In the genomic region with DNA sequence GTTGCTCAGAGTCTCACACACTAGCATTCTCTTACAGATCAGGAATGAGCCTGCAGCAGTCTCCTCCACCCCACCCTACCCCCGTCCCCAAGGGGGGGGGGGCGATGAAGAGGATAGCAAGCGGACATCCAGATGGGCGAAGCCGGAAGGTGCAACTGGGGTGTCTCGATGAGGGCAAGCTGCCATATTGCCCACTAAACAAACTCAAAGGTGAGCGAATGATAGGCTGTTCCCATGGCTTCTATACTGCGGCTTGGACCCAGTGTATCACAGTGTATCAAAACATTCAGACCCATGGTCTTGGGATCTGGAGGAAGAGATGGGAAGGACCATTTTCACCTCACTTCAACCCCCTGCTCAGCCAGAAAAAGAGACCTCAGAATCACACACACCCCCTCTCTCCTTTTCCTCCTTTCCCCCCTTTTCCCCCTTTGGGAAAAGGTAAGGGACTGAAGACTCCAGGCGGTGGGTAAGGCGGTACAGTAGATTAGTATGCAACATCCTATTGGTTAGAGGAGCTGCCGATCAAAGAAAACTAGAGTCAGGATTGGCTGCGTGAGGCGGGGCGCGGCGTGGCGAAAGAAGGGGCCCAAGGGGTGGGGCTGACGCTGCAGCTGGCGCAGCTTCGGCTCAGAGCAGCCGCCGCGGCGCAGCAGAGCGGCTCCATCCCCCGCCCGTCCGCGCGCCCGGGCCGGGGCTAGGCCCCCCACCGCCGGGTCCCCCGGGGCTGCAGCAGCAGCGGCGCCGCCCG, we compare ENCODE assay signal across 8 mouse cellular contexts. TPM values are rescaled to one million over a fixed set of nuclear protein-coding genes. Genes with fewer than 3 reads are reported as not detected.
A peak's percentile ranks its signal among the peaks of the same experiment; 100 is the strongest.
DNase-seq lines count a peak whose midpoint lies in the region; ATAC-seq lines count a peak whose summit lies in the region.

A gene (plus strand): TSS at position 629 of the 751 bp plus-strand sequence.

- H3K27ac ChIP-seq in embryonic facial prominence, embryonic 14.5 days (replicated peaks; ENCODE audit: low read depth, low read length): no peak within 1 kb of the TSS
- peak within 1 kb of the TSS; percentile 59; the same call in 1 of the 2 replicates for H3K27ac ChIP-seq in heart, embryonic 10.5 days
- H3K27ac ChIP-seq in limb, embryonic 12.5 days: no peak within 1 kb of the TSS
- H3K27ac ChIP-seq in midbrain, embryonic 14.5 days (replicated peaks; ENCODE audit: low read depth, low read length): peak within 1 kb of the TSS; percentile 91

- H3K4me3 ChIP-seq in embryonic facial prominence, embryonic 14.5 days (ENCODE audit: low read depth, low read length): peak within 1 kb of the TSS; percentile 71
- H3K4me3 ChIP-seq in heart, embryonic 10.5 days: peak within 1 kb of the TSS; percentile 70
- H3K4me3 ChIP-seq in limb, embryonic 12.5 days (replicated peaks): peak within 1 kb of the TSS; percentile 73
- peak within 1 kb of the TSS; percentile 94 for H3K4me3 ChIP-seq in midbrain, embryonic 14.5 days (replicated peaks; ENCODE audit: low read depth, low read length)

- 2% methylated on average over 20 of the region's 39 CpGs for WGBS in embryonic facial prominence, embryonic 14.5 days
- 2% methylated on average over 39 of the region's 39 CpGs for WGBS in heart, embryonic 10.5 days
- WGBS in limb, embryonic 12.5 days: 3% methylated on average over 39 of the region's 39 CpGs
- WGBS in midbrain, embryonic 14.5 days: 3% methylated on average over 39 of the region's 39 CpGs

- H3K4me1 ChIP-seq in embryonic facial prominence, embryonic 14.5 days (ENCODE audit: control insufficient read depth, insufficient read depth, low read length): 0 out of 2 replicates have a peak, but pooled peaks cover 8% of the 10 kb centered on the region
- H3K4me1 ChIP-seq in heart, embryonic 10.5 days: peaks cover 28% of the 10 kb centered on the region
- peaks cover 31% of the 10 kb centered on the region for H3K4me1 ChIP-seq in limb, embryonic 12.5 days (replicated peaks)
- peaks cover 55% of the 10 kb centered on the region for H3K4me1 ChIP-seq in midbrain, embryonic 14.5 days (ENCODE audit: control insufficient read depth, insufficient read depth, low read length)

- H3K9ac ChIP-seq in embryonic facial prominence, embryonic 14.5 days (ENCODE audit: low read depth, low read length): peak within 1 kb of the TSS; percentile 61
- H3K9ac ChIP-seq in limb, embryonic 12.5 days (replicated peaks): peak within 1 kb of the TSS; percentile 62
- H3K9ac ChIP-seq in midbrain, embryonic 14.5 days (replicated peaks; ENCODE audit: low read length): peak within 1 kb of the TSS; percentile 96

- peak; percentile 49 to 58 for DNase-seq in adrenal gland, postnatal 4 days (ENCODE audit: low spot score in 2 of 2)
- peak; percentile 96 for DNase-seq in embryonic facial prominence, embryonic 14.5 days (ENCODE audit: low spot score)
- peak; percentile 85 for DNase-seq in heart, embryonic 10.5 days (ENCODE audit: low spot score)
- peak; percentile 90 for DNase-seq in kidney, adult 9 months
- peak; percentile 98 for DNase-seq in midbrain, embryonic 14.5 days
- DNase-seq in spleen, adult 18-20 months: peak; percentile 60 to 69

- no peaks in the 10 kb centered on the region for H3K36me3 ChIP-seq in embryonic facial prominence, embryonic 14.5 days (ENCODE audit: control insufficient read depth, insufficient read depth, low read length)
- H3K36me3 ChIP-seq in heart, embryonic 10.5 days: no peaks in the 10 kb centered on the region
- no peaks in the 10 kb centered on the region for H3K36me3 ChIP-seq in limb, embryonic 12.5 days
- no peaks in the 10 kb centered on the region for H3K36me3 ChIP-seq in midbrain, embryonic 14.5 days (ENCODE audit: control insufficient read depth, insufficient read depth, low read length)

- peaks cover 97% of the 10 kb centered on the region for H3K27me3 ChIP-seq in embryonic facial prominence, embryonic 14.5 days (replicated peaks; ENCODE audit: control insufficient read depth, insufficient read depth, low read length)
- H3K27me3 ChIP-seq in heart, embryonic 10.5 days (ENCODE audit: insufficient read depth, poor library complexity, severe bottlenecking): peaks cover 100% of the 10 kb centered on the region
- peaks cover 99% of the 10 kb centered on the region for H3K27me3 ChIP-seq in limb, embryonic 12.5 days
- no peaks in the 10 kb centered on the region for H3K27me3 ChIP-seq in midbrain, embryonic 14.5 days (ENCODE audit: control insufficient read depth, insufficient read depth, low read length)

- H3K9me3 ChIP-seq in embryonic facial prominence, embryonic 14.5 days (ENCODE audit: control insufficient read depth, low read length): no peaks in the 10 kb centered on the region
- no peaks in the 10 kb centered on the region for H3K9me3 ChIP-seq in heart, embryonic 10.5 days
- no peaks in the 10 kb centered on the region for H3K9me3 ChIP-seq in limb, embryonic 12.5 days
- no peaks in the 10 kb centered on the region for H3K9me3 ChIP-seq in midbrain, embryonic 14.5 days (ENCODE audit: control insufficient read depth, low read length)

- peak within 1 kb of the TSS; percentile 99 for H3K4me2 ChIP-seq in embryonic facial prominence, embryonic 14.5 days (ENCODE audit: low read depth, low read length)
- peak within 1 kb of the TSS; percentile 98 for H3K4me2 ChIP-seq in limb, embryonic 12.5 days
- peak within 1 kb of the TSS; percentile 92 for H3K4me2 ChIP-seq in midbrain, embryonic 14.5 days (ENCODE audit: low read length)

- peak; percentile 95 for ATAC-seq in embryonic facial prominence, embryonic 14.5 days (ENCODE audit: low read depth)
- ATAC-seq in limb, embryonic 12.5 days (ENCODE audit: insufficient number of reproducible peaks, insufficient read depth, low FRiP score, low TSS enrichment, low read depth): peak; percentile 92
- peak; percentile 87 for ATAC-seq in midbrain, embryonic 14.5 days (ENCODE audit: low FRiP score, low TSS enrichment)
- no peak for ATAC-seq in erythroblast, adult 5-6 weeks (replicated peaks; ENCODE audit: low FRiP score, poor library complexity, severe bottlenecking)

RNA-seq across cellular contexts. Expression of the gene that starts here (rescaled TPM):
- 10 to 100 TPM in 1 of 2 experiments, 1 to 10 TPM in 1; 6.6 to 10.1 TPM for total RNA-seq in adrenal gland, postnatal 4 days (2021)
- polyA plus RNA-seq in embryonic facial prominence, embryonic 14.5 days (2014; fragmentation: Nextera tagmentation; extraction: Ambion mirVana): 0.60 and 0.79 TPM in 2 replicates
- not detected in 2 replicates for polyA plus RNA-seq in heart, embryonic 10.5 days (2016; fragmentation: Nextera tagmentation; extraction: Ambion mirVana)
- polyA plus RNA-seq in limb, embryonic 12.5 days (2016; fragmentation: Nextera tagmentation; extraction: Ambion mirVana): not detected in 2 replicates
- 16.5 and 29.9 TPM in 2 replicates for polyA plus RNA-seq in midbrain, embryonic 14.5 days (2014; fragmentation: Nextera tagmentation; extraction: Ambion mirVana)
- not detected in 2 replicates for total RNA-seq in erythroblast, adult 5-6 weeks (2015; ENCODE audit: low replicate concordance)
- not detected in 2 replicates for total RNA-seq in erythroblast, adult 5-6 weeks (2017; ENCODE audit: low replicate concordance)

Comparison
In these comparisons a context has a peak if more than half of its experiments do, and no peak if none do; other contexts are left out.
1. RNA of the gene that starts here (total RNA-seq): 6.6 to 10.1 TPM in adrenal gland, postnatal 4 days; not detected in erythroblast, adult 5-6 weeks; every median in the first group is over 4 times any median in the second.
2. Peak in DNase-seq, ATAC-seq, H3K4me3 ChIP-seq, H3K9ac ChIP-seq and H3K4me2 ChIP-seq in embryonic facial prominence, embryonic 14.5 days; RNA of the gene not detected or under 1 TPM.
3. Peak in DNase-seq, H3K4me3 ChIP-seq and H3K27ac ChIP-seq in heart, embryonic 10.5 days; RNA of the gene not detected or under 1 TPM.
4. Peak in ATAC-seq, H3K4me3 ChIP-seq, H3K9ac ChIP-seq and H3K4me2 ChIP-seq in limb, embryonic 12.5 days; RNA of the gene not detected or under 1 TPM.
5. Peak in every context shown above with its lines, with median percentiles within 50 percentile points of each other: DNase-seq, H3K4me2 ChIP-seq, H3K4me3 ChIP-seq and H3K9ac ChIP-seq.